Mouse (Mus musculus) ES-Bruce4 (cell line): ENCODE data around the gene 4930404N11Rik. TPM values are rescaled to one million over a fixed set of nuclear protein-coding genes. Genes with fewer than 3 reads are reported as not detected.

Experiments
- H3K27ac ChIP-seq: 2 replicates; pipeline ENCODE4 v1.5.1; 2012; ENCODE audit warnings: low read length, inconsistent platforms; ENCODE audit not compliant: insufficient read depth
- H3K27me3 ChIP-seq: 2 replicates; pipeline ENCODE4 v1.6.1; 2012; ENCODE audit warnings: mild to moderate bottlenecking, low read length, inconsistent platforms; ENCODE audit not compliant: control insufficient read depth, poor library complexity, insufficient read depth, severe bottlenecking
- H3K36me3 ChIP-seq: 2 replicates; pipeline ENCODE4 v1.6.1; 2012; ENCODE audit warnings: inconsistent platforms, mild to moderate bottlenecking, low read length, moderate library complexity; ENCODE audit not compliant: control insufficient read depth, poor library complexity, insufficient read depth, severe bottlenecking
- H3K4me1 ChIP-seq: one replicate; pipeline ENCODE4 v1.8.1; 2011; ENCODE audit warnings: low read length; ENCODE audit not compliant: control insufficient read depth, insufficient read depth
- H3K4me3 ChIP-seq: 2 replicates; pipeline ENCODE4 v1.5.1; 2011; ENCODE audit warnings: low read depth, mild to moderate bottlenecking, low read length
- H3K9ac ChIP-seq: 2 replicates; pipeline ENCODE4 v1.6.1; 2012; ENCODE audit warnings: low read depth, mild to moderate bottlenecking, inconsistent platforms; ENCODE audit not compliant: poor library complexity, severe bottlenecking
- H3K9me3 ChIP-seq: replicated peaks from 2 replicates; pipeline ENCODE4 v1.6.1; 2012; ENCODE audit warnings: mild to moderate bottlenecking, low read length, inconsistent platforms; ENCODE audit not compliant: control insufficient read depth, poor library complexity, insufficient read depth, severe bottlenecking
- CTCF ChIP-seq: IDR thresholded peaks from one replicate; pipeline ENCODE4 v1.8.1; 2011; ENCODE audit warnings: low read depth, low read length
- EP300 ChIP-seq: IDR thresholded peaks from 2 replicates; pipeline ENCODE4 v1.6.1; 2011; ENCODE audit warnings: low read depth, low read length; ENCODE audit not compliant: insufficient read depth
- POLR2A ChIP-seq: IDR thresholded peaks from one replicate; pipeline ENCODE4 v1.8.1; 2011; ENCODE audit warnings: low read length; ENCODE audit not compliant: insufficient read depth
- polyA plus RNA-seq: library from polyadenylated mRNA; stranded (reverse); fragments of >200 nt; gene quantifications from 2 replicates; pipeline ENCODE4 v1.2.4, GENCODE M21; 2011; ENCODE audit warnings: low read depth; ENCODE audit not compliant: missing spikeins, insufficient read depth, insufficient read length

Gene 4930404N11Rik
- polyA plus RNA-seq, 1 experiment: not detected

GRCm38 (mm10) chr10:81363436-81364346 lies 1.9 kb downstream of the 4930404N11Rik start:
- H3K9me3 ChIP-seq: no peaks in the 10 kb centered on the region
- peaks cover 4% of the 10 kb centered on the region for H3K36me3 ChIP-seq
- peaks cover 13% of the 10 kb centered on the region for H3K4me1 ChIP-seq
- no peak overlapping the region for H3K9ac ChIP-seq
- no peak overlapping the region for H3K4me3 ChIP-seq
- no peaks in the 10 kb centered on the region for H3K27me3 ChIP-seq
- no peak for TF ChIP-seq CTCF
- TF ChIP-seq EP300: no peak
- TF ChIP-seq POLR2A: no peak
- H3K27ac ChIP-seq: no peak overlapping the region

- no peaks in the 10 kb centered on the region for H3K27me3 ChIP-seq
- no peaks in the 10 kb centered on the region for H3K9me3 ChIP-seq
- peaks cover 4% of the 10 kb centered on the region; the same call in 1 of the 2 replicates for H3K36me3 ChIP-seq
- peaks cover 13% of the 10 kb centered on the region for H3K4me1 ChIP-seq
- no peak for TF ChIP-seq CTCF
- no peak for TF ChIP-seq EP300
- TF ChIP-seq POLR2A: no peak
- H3K27ac ChIP-seq: no peak overlapping the region
- H3K9ac ChIP-seq: no peak overlapping the region
- no peak overlapping the region for H3K4me3 ChIP-seq
Measured at GRCm38 (mm10) chr10:81362336-81362949, 3.2 kb downstream of the 4930404N11Rik start.

- Histone ChIP-seq H3K36me3 (no peaks in the 10 kb centered on the region), H3K4me1 (peaks cover 13% of the 10 kb centered on the region), H3K9me3 (no peaks in the 10 kb centered on the region), H3K27ac (no peak overlapping the region), H3K27me3 (no peaks in the 10 kb centered on the region), H3K9ac (no peak overlapping the region), H3K4me3 (no peak overlapping the region)
- TF ChIP-seq POLR2A (no peak), EP300 (no peak), CTCF (no peak)
Measured at GRCm38 (mm10) chr10:81360721-81361120, 4.9 kb downstream of the 4930404N11Rik start.

GRCm38 (mm10) chr10:81358841-81359240 lies 6.8 kb downstream of the 4930404N11Rik start:
- Histone ChIP-seq H3K36me3 (no peaks in the 10 kb centered on the region), H3K9me3 (no peaks in the 10 kb centered on the region), H3K27me3 (no peaks in the 10 kb centered on the region), H3K9ac (no peak overlapping the region), H3K4me3 (no peak overlapping the region), H3K4me1 (peaks cover 7% of the 10 kb centered on the region), H3K27ac (no peak overlapping the region)
- no peak for TF ChIP-seq EP300
- no peak for TF ChIP-seq POLR2A
- no peak for TF ChIP-seq CTCF

- no peaks in the 10 kb centered on the region for H3K36me3 ChIP-seq
- no peaks in the 10 kb centered on the region for H3K9me3 ChIP-seq
- peak overlapping the region; percentile 96 for H3K4me3 ChIP-seq
- H3K27ac ChIP-seq: no peak overlapping the region
- H3K4me1 ChIP-seq: peaks cover 7% of the 10 kb centered on the region
- TF ChIP-seq POLR2A (no peak), EP300 (no peak), CTCF (no peak)
- H3K27me3 ChIP-seq: no peaks in the 10 kb centered on the region
- peak overlapping the region; percentile 83 for H3K9ac ChIP-seq
Measured at GRCm38 (mm10) chr10:81358209-81358608, 7.4 kb downstream of the 4930404N11Rik start.

GRCm38 (mm10) chr10:81356991-81357844 lies 8.4 kb downstream of the 4930404N11Rik start, which contains the start of gene Mfsd12:
Gene Mfsd12 (plus strand): TSS chr10:81357491.
- H3K4me1 ChIP-seq: peaks cover 7% of the 10 kb centered on the region
- H3K27me3 ChIP-seq: no peaks in the 10 kb centered on the region
- H3K4me3 ChIP-seq: peak within 1 kb of the TSS; percentile 96
- peak within 1 kb of the TSS; percentile 83 for H3K9ac ChIP-seq
- no peaks in the 10 kb centered on the region for H3K9me3 ChIP-seq
- TF ChIP-seq EP300 (no peak), CTCF (no peak), POLR2A (no peak)
- peak within 1 kb of the TSS; percentile 81 for H3K27ac ChIP-seq
- no peaks in the 10 kb centered on the region for H3K36me3 ChIP-seq
